Comparison of ENCODE assay signal across 9 mouse cellular contexts in the genomic region with DNA sequence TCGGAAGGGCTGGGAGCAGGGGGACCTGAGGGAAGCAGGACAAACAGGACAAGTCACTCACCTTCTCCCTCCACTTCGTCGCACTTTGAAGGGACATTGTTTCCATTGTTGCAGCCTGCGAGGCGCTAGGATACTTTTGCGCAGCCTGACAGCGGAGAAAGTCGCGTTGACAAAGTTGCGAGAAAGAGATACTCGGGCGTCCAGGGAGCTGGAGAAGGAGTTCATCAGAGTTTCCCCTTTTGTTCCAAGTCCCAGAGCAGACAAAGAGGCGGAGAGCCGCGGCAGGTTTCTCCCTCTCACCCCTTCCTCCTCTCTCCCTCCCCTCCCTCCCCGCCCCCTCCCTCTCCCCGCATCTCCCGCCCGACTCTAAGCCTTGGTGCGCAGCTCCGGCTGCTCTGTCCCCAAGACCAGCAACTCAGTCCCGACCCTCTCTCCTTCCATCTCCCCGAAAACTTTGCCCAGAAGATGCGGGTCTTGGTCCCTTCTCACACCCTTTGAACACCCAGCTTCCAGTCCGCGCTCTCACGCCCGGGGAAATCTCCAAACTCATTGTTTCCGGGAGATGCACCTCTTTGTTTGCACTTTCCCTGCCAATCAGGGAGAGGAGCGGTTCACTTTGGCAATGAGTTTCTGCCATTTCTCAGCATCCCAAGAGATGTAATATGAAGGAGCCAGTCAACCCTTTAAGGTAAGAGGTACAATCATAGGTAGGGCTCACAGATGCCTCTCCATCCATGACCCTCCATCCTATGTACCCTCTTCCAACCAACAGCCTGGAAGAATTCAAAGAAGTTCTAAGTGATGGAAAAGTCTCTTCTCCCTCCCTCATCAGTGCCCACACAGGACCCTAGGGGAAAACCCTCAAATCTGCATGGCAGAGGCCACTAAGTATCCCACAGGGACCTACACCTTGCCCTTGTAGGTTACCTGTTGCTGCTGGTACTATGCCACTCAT.
DNase-seq lines count a peak whose midpoint lies in the region; ATAC-seq and TF ChIP-seq lines count a peak whose summit lies in the region.
"Had no signal": no experiment of that assay in that cellular context is flagged by ENCODE, and none has a peak within 500 bp of the region (broad histone marks: within the 10 kb centered on the region; RNA-seq: fewer than 3 reads in every experiment).

No protein-coding gene starts in this region.

- no peaks in the 10 kb centered on the region for H3K9me3 ChIP-seq in heart, embryonic 11.5 days (replicated peaks; ENCODE audit: control insufficient read depth, low read length)
- H3K9me3 ChIP-seq in midbrain, embryonic 12.5 days = no peaks in the 10 kb centered on the region
- H3K9me3 ChIP-seq: G1E had no signal

- TF ChIP-seq POLR2A in bone marrow macrophage, adult 2 months (IDR thresholded peaks at IDR 0.05; ENCODE audit: borderline replicate concordance, low read depth, low read length) = no peak

- no peak overlapping the region for H3K27ac ChIP-seq in bone marrow macrophage, adult 2 months (ENCODE audit: insufficient read depth, low read depth, low read length)
- no peak overlapping the region for H3K27ac ChIP-seq in heart, embryonic 11.5 days (ENCODE audit: low read depth, low read length)
- H3K27ac ChIP-seq in midbrain, embryonic 12.5 days (replicated peaks) = peak overlapping the region; percentile 35

- ATAC-seq in heart, embryonic 11.5 days (replicated peaks; ENCODE audit: insufficient number of reproducible peaks, low FRiP score, low TSS enrichment) = no peak
- ATAC-seq in midbrain, embryonic 12.5 days (ENCODE audit: low FRiP score, low read depth) = peak; percentile 89

- under 1% methylated on average over 28 of the region's 30 CpGs for WGBS in heart, embryonic 11.5 days (ENCODE audit: insufficient replicate concordance)
- under 1% methylated on average over 27 of the region's 30 CpGs for WGBS in midbrain, embryonic 12.5 days

- peak overlapping the region; percentile 72 for H3K9ac ChIP-seq in heart, embryonic 11.5 days (ENCODE audit: low read depth, low read length)
- peak overlapping the region; percentile 81 for H3K9ac ChIP-seq in midbrain, embryonic 12.5 days (replicated peaks)

- H3K4me2 ChIP-seq in heart, embryonic 11.5 days = peak overlapping the region; percentile 77
- peak overlapping the region; percentile 79 for H3K4me2 ChIP-seq in midbrain, embryonic 12.5 days (replicated peaks)

- peak overlapping the region; percentile 52 for H3K4me3 ChIP-seq in bone marrow macrophage, adult 2 months (ENCODE audit: insufficient read depth, low read length)
- peak overlapping the region; percentile 55 for H3K4me3 ChIP-seq in heart, embryonic 11.5 days (ENCODE audit: low read depth, low read length)
- peak overlapping the region; percentile 66 for H3K4me3 ChIP-seq in midbrain, embryonic 12.5 days

- DNase-seq in cerebellum, postnatal 14 days = peak; percentile 7
- no peak for DNase-seq in cerebellum, adult 11 months
- peak; percentile 60 for DNase-seq in kidney, postnatal 10 days
- peak; percentile 21 to 41 for DNase-seq in thymus, postnatal 10 days (ENCODE audit: low spot score in 2 of 2)
- no peak for DNase-seq in layer of hippocampus, postnatal 36 days

- H3K36me3 ChIP-seq in heart, embryonic 11.5 days (ENCODE audit: control insufficient read depth, insufficient read depth, low read length) = no peaks in the 10 kb centered on the region
- no peaks in the 10 kb centered on the region for H3K36me3 ChIP-seq in midbrain, embryonic 12.5 days
- H3K36me3 ChIP-seq: G1E had no signal

- peaks cover 31% of the 10 kb centered on the region for H3K27me3 ChIP-seq in heart, embryonic 11.5 days (ENCODE audit: control insufficient read depth, insufficient read depth, low read length)
- H3K27me3 ChIP-seq in midbrain, embryonic 12.5 days = peaks cover 28% of the 10 kb centered on the region

- no peak for TF ChIP-seq CTCF in bone marrow macrophage, adult 2 months (IDR thresholded peaks at IDR 0.05; ENCODE audit: low read depth, low read length)

- peaks cover 4% of the 10 kb centered on the region; the same call in 1 of the 2 replicates for H3K4me1 ChIP-seq in bone marrow macrophage, adult 2 months (ENCODE audit: control insufficient read depth, insufficient read depth, low read length)
- H3K4me1 ChIP-seq in heart, embryonic 11.5 days (ENCODE audit: control insufficient read depth, insufficient read depth, low read length) = peaks cover 3% of the 10 kb centered on the region; the same call in 1 of the 2 replicates
- H3K4me1 ChIP-seq in midbrain, embryonic 12.5 days = peaks cover 46% of the 10 kb centered on the region

Comparison
In these comparisons a context has a peak if more than half of its experiments do, and no peak if none do; other contexts are left out.
1. DNase-seq: peak in cerebellum, postnatal 14 days (2 of 2), kidney, postnatal 10 days (single experiment) and thymus, postnatal 10 days (2 of 2); none in cerebellum, adult 11 months (single experiment) and layer of hippocampus, postnatal 36 days (0 of 2).
2. Peak in every context shown above with its lines, with median percentiles within 50 percentile points of each other: H3K4me3 ChIP-seq.